ENCODE assay signal across 14 mouse cellular contexts in genomic region chr13:68815704-68816477, GRCm38 (mm10).
DNase-seq lines count a peak whose midpoint lies in the region; ATAC-seq lines count a peak whose summit lies in the region.
"Had no signal": no experiment of that assay in that cellular context is flagged by ENCODE, and none has a peak within 500 bp of the region (broad histone marks: within the 10 kb centered on the region; RNA-seq: fewer than 3 reads in every experiment).

No protein-coding gene starts in this region.

- H3K27me3 ChIP-seq in kidney, embryonic 14.5 days (ENCODE audit: control insufficient read depth, insufficient read depth, low read length), result no peaks in the 10 kb centered on the region
- H3K27me3 ChIP-seq in midbrain, embryonic 10.5 days (ENCODE audit: low read depth, poor library complexity, severe bottlenecking), result no peaks in the 10 kb centered on the region
- H3K27me3 ChIP-seq: liver, embryonic 15.5 days had no signal

- H3K36me3 ChIP-seq in kidney, embryonic 14.5 days (ENCODE audit: control insufficient read depth, insufficient read depth, low read length), result no peaks in the 10 kb centered on the region
- no peaks in the 10 kb centered on the region for H3K36me3 ChIP-seq in midbrain, embryonic 10.5 days
- H3K36me3 ChIP-seq: liver, embryonic 15.5 days had no signal

- no peak overlapping the region for H3K9ac ChIP-seq in kidney, embryonic 14.5 days (ENCODE audit: low read depth, low read length)
- H3K9ac ChIP-seq: liver, embryonic 15.5 days had no signal

- no peak overlapping the region for H3K4me2 ChIP-seq in kidney, embryonic 14.5 days (replicated peaks; ENCODE audit: low read depth, low read length)
- H3K4me2 ChIP-seq: liver, embryonic 15.5 days had no signal

- no peak overlapping the region for H3K27ac ChIP-seq in kidney, embryonic 14.5 days (ENCODE audit: low read depth, low read length)
- no peak overlapping the region for H3K27ac ChIP-seq in midbrain, embryonic 10.5 days (replicated peaks)
- H3K27ac ChIP-seq: liver, embryonic 15.5 days; macrophage had no signal

- 0 out of 2 replicates have a peak, but pooled peaks have one; percentile 48 for ATAC-seq in kidney, embryonic 14.5 days (ENCODE audit: low FRiP score, low TSS enrichment)
- ATAC-seq: activated CD4-positive, CD25-positive, alpha-beta regulatory T cell, adult 4 months had no signal

- no peaks in the 10 kb centered on the region for H3K9me3 ChIP-seq in kidney, embryonic 14.5 days (ENCODE audit: control insufficient read depth, low read length)
- peaks cover 5% of the 10 kb centered on the region; the same call in 1 of the 2 replicates for H3K9me3 ChIP-seq in midbrain, embryonic 10.5 days (replicated peaks)
- H3K9me3 ChIP-seq: liver, embryonic 15.5 days had no signal

- no peak for DNase-seq in kidney, postnatal 14 days
- DNase-seq in frontal cortex, postnatal 14 days (ENCODE audit: low spot score in 2 of 2), result peak; percentile 46 to 52
- DNase-seq in layer of hippocampus, postnatal 25 days (ENCODE audit: extremely low spot score in 1 of 2, low spot score in 1 of 2), result peak; percentile 34 to 48
- peak; percentile 78 for DNase-seq in right cerebral cortex, postnatal 25 days
- no peak for DNase-seq in midbrain, embryonic 10.5 days (ENCODE audit: low spot score)
- DNase-seq in c-Kit-positive CD71-positive TER-119-positive erythroid progenitor cells, embryonic 14.5 days (ENCODE audit: low spot score), result no peak
- DNase-seq: cerebellum, adult 18-20 months; kidney, postnatal 10 days; thymus, adult 18-20 months had no signal

- WGBS in kidney, embryonic 14.5 days, result 63% methylated on average over 4 of the region's 4 CpGs
- 91% methylated on average over 4 of the region's 4 CpGs for WGBS in midbrain, embryonic 10.5 days

- H3K4me1 ChIP-seq in kidney, embryonic 14.5 days (ENCODE audit: control insufficient read depth, insufficient read depth, low read length), result no peaks in the 10 kb centered on the region
- no peaks in the 10 kb centered on the region for H3K4me1 ChIP-seq in midbrain, embryonic 10.5 days
- H3K4me1 ChIP-seq: liver, embryonic 15.5 days had no signal

- H3K4me3 ChIP-seq in kidney, embryonic 14.5 days (ENCODE audit: low read length), result no peak overlapping the region
- H3K4me3 ChIP-seq in midbrain, embryonic 10.5 days, result no peak overlapping the region
- H3K4me3 ChIP-seq: liver, embryonic 15.5 days; myocyte had no signal

Comparison
In these comparisons a context has a peak if more than half of its experiments do, and no peak if none do; other contexts are left out.
1. DNase-seq: peak in frontal cortex, postnatal 14 days (2 of 2), layer of hippocampus, postnatal 25 days (2 of 2) and right cerebral cortex, postnatal 25 days (single experiment); none in kidney, postnatal 14 days (single experiment), midbrain, embryonic 10.5 days (single experiment) and c-Kit-positive CD71-positive TER-119-positive erythroid progenitor cells, embryonic 14.5 days (single experiment).